Mouse (Mus musculus): Measurements from ENCODE around the gene Ap2b1.
A peak's percentile ranks its signal among the peaks of the same experiment; 100 is the strongest.

Gene Ap2b1

GRCm38 (mm10) chr11:83442596-83443267 is 143.9 kb downstream of the Ap2b1 start:
- DNase-seq (ENCODE audit: low read depth, low spot score) = peak; percentile 78

GRCm38 (mm10) chr11:83443824-83444223 is 145.0 kb downstream of the Ap2b1 start:
- no peak for DNase-seq (ENCODE audit: low read depth, low spot score)

- DNase-seq (ENCODE audit: low read depth, low spot score) = peak; percentile 62
These were observed 146.2 kb downstream of the Ap2b1 start for GRCm38 (mm10) chr11:83445001-83445400.

GRCm38 (mm10) chr11:83447612-83448011 is 148.8 kb downstream of the Ap2b1 start:
- no peak for DNase-seq (ENCODE audit: low read depth, low spot score)

- DNase-seq (ENCODE audit: low read depth, low spot score) = no peak
These were observed 149.4 kb downstream of the Ap2b1 start for GRCm38 (mm10) chr11:83448021-83448926.

- DNase-seq (ENCODE audit: low read depth, low spot score) = no peak
These were observed 150.1 kb downstream of the Ap2b1 start for GRCm38 (mm10) chr11:83448927-83449236.

GRCm38 (mm10) chr11:83449298-83449697 is 150.5 kb downstream of the Ap2b1 start:
- no peak for DNase-seq (ENCODE audit: low read depth, low spot score)

- no peak for DNase-seq (ENCODE audit: low read depth, low spot score)
These were observed 151.7 kb downstream of the Ap2b1 start for GRCm38 (mm10) chr11:83450550-83450949.

- DNase-seq (ENCODE audit: low read depth, low spot score) = no peak
These were observed 152.5 kb downstream of the Ap2b1 start for GRCm38 (mm10) chr11:83451281-83451680.

- DNase-seq (ENCODE audit: low read depth, low spot score) = no peak
These were observed 155.7 kb downstream of the Ap2b1 start for GRCm38 (mm10) chr11:83454548-83454947.
